8 mouse cellular contexts compared by ENCODE assay signal in the genomic region with DNA sequence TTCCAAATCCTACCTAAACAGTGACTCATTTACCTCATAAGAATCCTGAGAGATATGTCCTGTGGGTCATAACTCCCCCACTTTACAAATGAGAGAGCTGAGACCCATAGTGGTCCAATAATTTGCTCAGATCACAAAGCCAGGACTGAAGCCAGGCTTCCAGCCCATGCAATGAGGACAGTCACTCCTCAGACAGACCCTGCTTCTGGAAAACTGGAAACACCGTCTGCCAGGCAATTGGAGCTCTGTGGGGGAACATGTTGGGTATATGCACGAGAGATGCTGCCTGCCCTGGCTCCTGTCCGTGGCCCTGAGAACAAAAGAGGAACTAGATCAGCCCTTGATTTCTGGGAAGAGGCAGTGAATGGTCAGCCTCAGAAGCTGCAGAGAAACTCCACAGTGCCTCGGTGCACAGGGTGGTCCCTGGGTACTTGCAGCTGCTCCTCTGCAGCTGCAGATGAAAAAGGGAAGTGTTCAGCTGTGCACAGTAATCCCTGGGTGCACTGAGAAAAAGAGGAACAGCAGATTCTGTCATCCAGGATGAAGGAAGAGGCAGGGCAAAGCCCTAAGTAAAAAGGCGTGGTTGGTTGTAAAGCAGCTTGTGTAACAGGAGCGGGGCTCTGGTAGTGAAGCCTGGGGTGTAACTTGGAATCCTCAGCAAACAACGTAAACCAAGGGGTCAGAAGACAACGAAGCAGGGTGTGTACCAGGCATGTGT. TPM values are rescaled to one million over a fixed set of nuclear protein-coding genes. Genes with fewer than 3 reads are reported as not detected.
DNase-seq lines count a peak whose midpoint lies in the region; ATAC-seq and TF ChIP-seq lines count a peak whose summit lies in the region.

No protein-coding gene starts in this region.

- H3K27ac ChIP-seq in kidney, adult 2 months (ENCODE audit: insufficient read depth, low read depth, low read length), result no peak overlapping the region
- H3K27ac ChIP-seq in MEL (ENCODE audit: control insufficient read depth, low read depth, low read length), result no peak overlapping the region
- H3K27ac ChIP-seq in embryonic facial prominence, embryonic 14.5 days (replicated peaks; ENCODE audit: low read depth, low read length), result no peak overlapping the region; the same call in 1 of the 2 replicates
- peak overlapping the region; percentile 81 for H3K27ac ChIP-seq in macrophage

- peak; percentile 33 for DNase-seq in kidney, adult 2 months
- DNase-seq in kidney, postnatal 4 days, result no peak
- peak; percentile 72 for DNase-seq in MEL (ENCODE audit: low read depth, low spot score)
- DNase-seq in embryonic facial prominence, embryonic 14.5 days (ENCODE audit: low spot score), result peak; percentile 86
- no peak for DNase-seq in frontal cortex, adult 2 months (ENCODE audit: extremely low spot score in 1 of 2, low spot score in 1 of 2)
- no peak for DNase-seq in cerebellum, postnatal 36 days
- no peak for DNase-seq in ovary, postnatal 14 days (ENCODE audit: low spot score)

- no peaks in the 10 kb centered on the region for H3K36me3 ChIP-seq in kidney, adult 2 months (ENCODE audit: control insufficient read depth, insufficient read depth, low read length)
- H3K36me3 ChIP-seq in MEL (ENCODE audit: control insufficient read depth in 1 of 2, insufficient read depth in 2 of 2, low read length in 2 of 2) (no peaks in the 10 kb centered on the region), macrophage (ENCODE audit: inconsistent target) (no peaks in the 10 kb centered on the region)
- H3K36me3 ChIP-seq in embryonic facial prominence, embryonic 14.5 days (ENCODE audit: control insufficient read depth, insufficient read depth, low read length), result no peaks in the 10 kb centered on the region

- TF ChIP-seq POLR2A in kidney, adult 2 months (IDR thresholded peaks at IDR 0.05; ENCODE audit: low read depth, low read length), result no peak
- TF ChIP-seq POLR2A in MEL (IDR thresholded peaks at IDR 0.05; ENCODE audit: control insufficient read depth in 1 of 2, insufficient read depth in 1 of 2, low read depth in 1 of 2, low read length in 2 of 2, poor library complexity in 1 of 2), result no peak

- ATAC-seq in embryonic facial prominence, embryonic 14.5 days (ENCODE audit: low read depth), result peak; percentile 67; the same call in 1 of the 2 replicates

- TF ChIP-seq RAD21 in MEL (IDR thresholded peaks at IDR 0.05; ENCODE audit: low read depth, low read length), result no peak

- TF ChIP-seq EP300 in MEL (IDR thresholded peaks at IDR 0.05; ENCODE audit: low read depth in 1 of 2, low read length in 2 of 2), result peak in 1 of 2 experiments; percentile 65; a peak in 2 of 4 replicates

- H3K27me3 ChIP-seq in kidney, adult 2 months (replicated peaks; ENCODE audit: control insufficient read depth, insufficient read depth, low read length), result no peaks in the 10 kb centered on the region
- H3K27me3 ChIP-seq in MEL (ENCODE audit: control insufficient read depth in 1 of 2, insufficient read depth in 2 of 2, low read length in 2 of 2), result no peaks in the 10 kb centered on the region
- H3K27me3 ChIP-seq in embryonic facial prominence, embryonic 14.5 days (replicated peaks; ENCODE audit: control insufficient read depth, insufficient read depth, low read length), result no peaks in the 10 kb centered on the region

- no peak overlapping the region for H3K4me2 ChIP-seq in embryonic facial prominence, embryonic 14.5 days (ENCODE audit: low read depth, low read length)

- no peaks in the 10 kb centered on the region for H3K79me2 ChIP-seq in MEL (ENCODE audit: control insufficient read depth, insufficient read depth, low read length, poor library complexity)
- no peaks in the 10 kb centered on the region for H3K79me2 ChIP-seq in macrophage (ENCODE audit: inconsistent target)

- no peak for TF ChIP-seq CTCF in kidney, adult 2 months (conservative IDR thresholded peaks at IDR 0.05; ENCODE audit: insufficient read depth, insufficient read length, low read depth, low read length)
- no peak for TF ChIP-seq CTCF in MEL (IDR thresholded peaks at IDR 0.05 in 2 of 3, conservative IDR thresholded peaks at IDR 0.05 in 1 of 3; ENCODE audit: control insufficient read depth in 1 of 3, insufficient read depth in 1 of 3, low read depth in 2 of 3, low read length in 3 of 3, poor library complexity in 1 of 3, severe bottlenecking in 1 of 3)

- H3K9ac ChIP-seq in MEL (ENCODE audit: control insufficient read depth, low read depth, low read length, poor library complexity, severe bottlenecking), result no peak overlapping the region
- 0 out of 2 replicates have a peak overlapping the region, but pooled peaks have one; percentile 5 for H3K9ac ChIP-seq in embryonic facial prominence, embryonic 14.5 days (ENCODE audit: low read depth, low read length)

- WGBS in kidney, adult 2 months, result 61% methylated on average over 8 of the region's 8 CpGs
- WGBS in embryonic facial prominence, embryonic 14.5 days, result 26% methylated on average over 8 of the region's 8 CpGs
- WGBS in macrophage (ENCODE audit: missing documents), result 0% methylated on average over 8 of the region's 8 CpGs

- no peak overlapping the region for H3K4me3 ChIP-seq in kidney, adult 2 months (ENCODE audit: insufficient read depth, low read depth, low read length)
- H3K4me3 ChIP-seq in MEL (ENCODE audit: control insufficient read depth in 1 of 2, insufficient read depth in 1 of 2, low read depth in 2 of 2, low read length in 2 of 2), result no peak overlapping the region
- no peak overlapping the region for H3K4me3 ChIP-seq in embryonic facial prominence, embryonic 14.5 days (ENCODE audit: low read depth, low read length)
- no peak overlapping the region for H3K4me3 ChIP-seq in macrophage (ENCODE audit: inconsistent target)

- H3K9me3 ChIP-seq in MEL (replicated peaks; ENCODE audit: insufficient read depth, low read length), result no peaks in the 10 kb centered on the region
- H3K9me3 ChIP-seq in embryonic facial prominence, embryonic 14.5 days (ENCODE audit: control insufficient read depth, low read length), result no peaks in the 10 kb centered on the region

- peaks cover 3% of the 10 kb centered on the region; the same call in 1 of the 2 replicates for H3K4me1 ChIP-seq in kidney, adult 2 months (ENCODE audit: control insufficient read depth, insufficient read depth, low read length)
- H3K4me1 ChIP-seq in MEL (ENCODE audit: control insufficient read depth in 1 of 2, insufficient read depth in 2 of 2, low read length in 2 of 2), result peaks cover 0 to 3% of the 10 kb centered on the region in 2 experiments; a peak in 1 of 4 replicates
- peaks cover 8% of the 10 kb centered on the region; the same call in 1 of the 2 replicates for H3K4me1 ChIP-seq in embryonic facial prominence, embryonic 14.5 days (ENCODE audit: control insufficient read depth, insufficient read depth, low read length)

TF ChIP-seq in MEL, 35 proteins besides CTCF, POLR2A, EP300 and RAD21:
- TF ChIP-seq UBTF (IDR thresholded peaks at IDR 0.05; ENCODE audit: borderline replicate concordance, insufficient read depth, low read depth, low read length) (no peak), NELFE (IDR thresholded peaks at IDR 0.05; ENCODE audit: low read depth, low read length) (no peak), MAX (IDR thresholded peaks at IDR 0.05; ENCODE audit: low read length) (no peak), MYC (IDR thresholded peaks at IDR 0.05; ENCODE audit: low read depth, low read length) (no peak), TCF12 (IDR thresholded peaks at IDR 0.05; ENCODE audit: low read depth, low read length) (peak; percentile 42; the same call in 1 of the 2 replicates), MEF2A (IDR thresholded peaks at IDR 0.05; ENCODE audit: extremely low read depth, insufficient replicate concordance, low read depth, low read length, poor library complexity, severe bottlenecking) (no peak), RCOR1 (IDR thresholded peaks at IDR 0.05; ENCODE audit: low read depth, low read length) (peak; percentile 44; the same call in 1 of the 2 replicates), BHLHE40 (IDR thresholded peaks at IDR 0.05; ENCODE audit: borderline replicate concordance, low read depth, low read length) (no peak), MAZ (IDR thresholded peaks at IDR 0.05; ENCODE audit: low read depth, low read length) (no peak), ETS1 (IDR thresholded peaks at IDR 0.05; ENCODE audit: low read depth, low read length) (peak; percentile 55; the same call in 1 of the 2 replicates)

RNA-seq across cellular contexts. Expression of gene Lifr, which starts 5.5 kb away (rescaled TPM):
- polyA plus RNA-seq in kidney, adult 2 months (2012; rRNA removed), result 26.2 and 64.8 TPM in 2 replicates
- not detected in 2 replicates for total RNA-seq in MEL (2012; rRNA removed)
- polyA plus RNA-seq in MEL (2012; ENCODE audit: insufficient read depth in 1 of 2, insufficient read length in 2 of 2, low read depth in 1 of 2, low replicate concordance in 2 of 2, missing spikeins in 1 of 2) (not detected), macrophage (2018) (2.0 to 6.5 TPM (median 2.1 TPM) in 3 replicates)
- 39.2 and 40.4 TPM in 2 replicates for polyA plus RNA-seq in embryonic facial prominence, embryonic 14.5 days (2014; fragmentation: Nextera tagmentation; extraction: Ambion mirVana)
- 10 to 100 TPM in 6 of 26 experiments, 1 to 10 TPM in 18, under 1 TPM in 2; 0.59 to 15.4 (median 5.3) TPM for total RNA-seq in macrophage (2018; cell fraction: chromatin; rRNA removed)
- total RNA-seq in macrophage (2018; cell fraction: cytosol; rRNA removed), result 1 to 10 TPM in 22 of 26 experiments, under 1 TPM in 4; 0.85 to 9.4 (median 2.8) TPM
- 10 to 100 TPM in 8 of 26 experiments, 1 to 10 TPM in 17, under 1 TPM in 1; 0.83 to 20.4 (median 5.2) TPM for total RNA-seq in macrophage (2018; cell fraction: nucleus; rRNA removed)
- 16.9 and 17.6 TPM in 2 replicates for polyA plus RNA-seq in frontal cortex, adult 2 months (2012; rRNA removed)

Comparison
In these comparisons a context has a peak if more than half of its experiments do, and no peak if none do; other contexts are left out.
1. DNase-seq: peak in kidney, adult 2 months (single experiment), MEL (single experiment) and embryonic facial prominence, embryonic 14.5 days (single experiment); none in kidney, postnatal 4 days (0 of 2), frontal cortex, adult 2 months (0 of 2), cerebellum, postnatal 36 days (0 of 2) and ovary, postnatal 14 days (single experiment).